Mouse (Mus musculus) gastrocnemius, postnatal 25 days (tissue): ENCODE measurements around the gene Gamt. TPM values are rescaled to one million over a fixed set of nuclear protein-coding genes. Genes with fewer than 3 reads are reported as not detected.
A peak's percentile ranks its signal among the peaks of the same experiment; 100 is the strongest.
"Not testable (repeated sequence)": the region's sequence is repeated elsewhere in the genome, so short reads cannot be mapped to it uniquely, and the experiment has no call there.

Experiments
- DNase-seq: peaks from one replicate; pipeline ENCODE4 v3.0.0; 2022
- total RNA-seq, 2 experiments: library from RNA; stranded (reverse); gene quantifications; 1 replicate in 1 of 2; 2 replicates in 1 of 2; pipeline ENCODE4 v1.2.3; 2021

Gamt gene
- total RNA-seq, 2 experiments from 2014 or later, result 50.9 to 53.1 TPM

GRCm38 (mm10) chr10:80258752-80259462 lies 1.9 kb downstream of the Gamt start:
- no peak for DNase-seq

- DNase-seq, result no peak
Observed at GRCm38 (mm10) chr10:80257936-80258335, 2.9 kb downstream of the Gamt start.

- no peak for DNase-seq
Observed at GRCm38 (mm10) chr10:80255881-80256535, 4.8 kb downstream of the Gamt start.

GRCm38 (mm10) chr10:80254331-80255297 lies 6.2 kb downstream of the Gamt start:
- no peak for DNase-seq

- DNase-seq, result no peak
Observed at GRCm38 (mm10) chr10:80253551-80253950, 7.3 kb downstream of the Gamt start.

GRCm38 (mm10) chr10:80252493-80253274 lies 8.1 kb downstream of the Gamt start:
- peak; percentile 59 for DNase-seq

GRCm38 (mm10) chr10:80252011-80252410 lies 8.8 kb downstream of the Gamt start:
- no peak for DNase-seq

- DNase-seq, result no peak
Observed at GRCm38 (mm10) chr10:80250573-80250972, 10.2 kb downstream of the Gamt start.

GRCm38 (mm10) chr10:80250059-80250458 lies 10.8 kb downstream of the Gamt start:
- DNase-seq, result no peak

GRCm38 (mm10) chr10:80248971-80249640 lies 11.7 kb downstream of the Gamt start, which contains the start of gene Ndufs7:
Gene Ndufs7, plus strand, starts transcription at chr10:80249121.
- peak; percentile 89 for DNase-seq

GRCm38 (mm10) chr10:80248437-80248836 lies 12.4 kb downstream of the Gamt start:
- not testable (repeated sequence) for DNase-seq

- DNase-seq, result no peak
Observed at GRCm38 (mm10) chr10:80247849-80248248, 13.0 kb downstream of the Gamt start.

- DNase-seq, result peak; percentile 51
Observed at GRCm38 (mm10) chr10:80245600-80245999, 15.2 kb downstream of the Gamt start.

- DNase-seq, result no peak
Observed at GRCm38 (mm10) chr10:80244791-80245399, 15.9 kb downstream of the Gamt start.

- DNase-seq, result no peak
Observed at GRCm38 (mm10) chr10:80242607-80243006, 18.2 kb downstream of the Gamt start.

GRCm38 (mm10) chr10:80242088-80242487 lies 18.7 kb downstream of the Gamt start:
- no peak for DNase-seq

- DNase-seq, result no peak
Observed at GRCm38 (mm10) chr10:80239791-80240190, 21.0 kb downstream of the Gamt start.

- no peak for DNase-seq
Observed at GRCm38 (mm10) chr10:80238306-80238705, 22.5 kb downstream of the Gamt start.

- DNase-seq, result no peak
Observed at GRCm38 (mm10) chr10:80237020-80237419, 23.8 kb downstream of the Gamt start.

GRCm38 (mm10) chr10:80236145-80236825 lies 24.5 kb downstream of the Gamt start:
- no peak for DNase-seq
